Mouse (Mus musculus) myocyte (in vitro differentiated cells): ENCODE measurements around the gene Rasgrp2.

Experiments
- CEBPB ChIP-seq: IDR thresholded peaks from 2 replicates; pipeline ENCODE4 v1.6.1; 2011; ENCODE audit warnings: mild to moderate bottlenecking, moderate library complexity; ENCODE audit not compliant: poor library complexity, insufficient read depth, severe bottlenecking
- E2F4 ChIP-seq: IDR thresholded peaks from one replicate; pipeline ENCODE4 v1.6.1; 2011; ENCODE audit warnings: mild to moderate bottlenecking, control low read depth, moderate library complexity; ENCODE audit not compliant: insufficient read depth
- USF1 ChIP-seq: IDR thresholded peaks from one replicate; pipeline ENCODE4 v1.6.1; 2011; ENCODE audit warnings: low read depth, mild to moderate bottlenecking, control low read depth, moderate library complexity

DNA sequence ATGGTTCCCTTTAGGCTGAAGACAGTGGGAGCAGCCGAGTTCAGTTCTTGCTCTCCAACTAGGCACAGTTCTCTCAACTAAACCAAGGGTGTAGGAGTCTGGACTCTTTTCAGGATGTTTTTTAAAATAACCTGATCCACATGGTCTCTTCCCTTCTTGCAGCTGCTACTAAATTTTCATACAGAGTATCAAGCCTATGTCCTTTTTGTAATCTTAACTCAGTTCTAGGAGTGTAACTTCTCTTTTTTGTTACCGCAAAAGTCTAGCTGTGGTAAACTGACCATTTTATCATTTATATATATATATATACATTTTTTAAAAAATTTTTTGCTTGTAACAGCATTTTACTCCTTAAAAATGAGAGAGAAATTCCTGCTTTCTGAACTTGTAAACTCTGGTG lies 29.0 kb upstream of the Rasgrp2 start:
- TF ChIP-seq CEBPB = no peak
- no peak for TF ChIP-seq E2F4
- no peak for TF ChIP-seq USF1
